Mouse (Mus musculus): ENCODE data around the gene Casc1. TPM values are rescaled to one million over a fixed set of nuclear protein-coding genes. Genes with fewer than 3 reads are reported as not detected.

Gene Casc1
- polyA plus RNA-seq, 2 experiments = 0.09 to 0.19 TPM

GRCm38 (mm10) chr6:145205142-145205541, 5.7 kb downstream of the Casc1 start:
- Histone ChIP-seq H3K9ac (replicated peaks) (no peak overlapping the region), H3K4me3 (ENCODE audit: insufficient read depth in 1 of 2, low read depth in 2 of 2, low read length in 2 of 2) (no peak overlapping the region), H3K4me1 (replicated peaks; ENCODE audit: control insufficient read depth in 2 of 2, insufficient read depth in 2 of 2, low read length in 1 of 2) (peaks cover 0 to under 1% of the 10 kb centered on the region in 2 experiments; a peak in 1 of 4 replicates), H3K36me3 (replicated peaks; ENCODE audit: control insufficient read depth, insufficient read depth, low read depth) (no peaks in the 10 kb centered on the region), H3K4me2 (ENCODE audit: low read depth) (no peak overlapping the region), H3K27me3 (ENCODE audit: control insufficient read depth, insufficient read depth, low read length) (no peaks in the 10 kb centered on the region), H3K27ac (no peak overlapping the region), H3K9me3 (ENCODE audit: control insufficient read depth, low read length) (no peaks in the 10 kb centered on the region)
- WGBS (ENCODE audit: insufficient replicate concordance) = 69% methylated on average over 10 of the region's 10 CpGs
- DNase-seq (ENCODE audit: low read depth in 3 of 3, low spot score in 3 of 3) (no peak), ATAC-seq (ENCODE audit: insufficient read depth) (no peak)
- TF ChIP-seq EP300 (IDR thresholded peaks at IDR 0.05; ENCODE audit: low read depth) (no peak), CTCF (IDR thresholded peaks at IDR 0.05; ENCODE audit: low read depth) (no peak)

- Histone ChIP-seq H3K36me3 (replicated peaks; ENCODE audit: control insufficient read depth, insufficient read depth, low read depth) (no peaks in the 10 kb centered on the region), H3K27ac (no peak overlapping the region), H3K27me3 (ENCODE audit: control insufficient read depth, insufficient read depth, low read length) (no peaks in the 10 kb centered on the region), H3K9ac (replicated peaks) (no peak overlapping the region), H3K9me3 (ENCODE audit: control insufficient read depth, low read length) (no peaks in the 10 kb centered on the region), H3K4me2 (ENCODE audit: low read depth) (no peak overlapping the region), H3K4me1 (replicated peaks; ENCODE audit: control insufficient read depth in 2 of 2, insufficient read depth in 2 of 2, low read length in 1 of 2) (no peaks in the 10 kb centered on the region), H3K4me3 (ENCODE audit: insufficient read depth in 1 of 2, low read depth in 2 of 2, low read length in 2 of 2) (no peak overlapping the region)
- DNase-seq (ENCODE audit: low read depth in 3 of 3, low spot score in 3 of 3) (no peak), ATAC-seq (ENCODE audit: insufficient read depth) (no peak)
- 74% methylated on average over 6 of the region's 6 CpGs for WGBS (ENCODE audit: insufficient replicate concordance)
- TF ChIP-seq CTCF (IDR thresholded peaks at IDR 0.05; ENCODE audit: low read depth) = no peak
- TF ChIP-seq EP300 (IDR thresholded peaks at IDR 0.05; ENCODE audit: low read depth) = no peak
Observed at GRCm38 (mm10) chr6:145204440-145204839, 6.4 kb downstream of the Casc1 start.

- no peaks in the 10 kb centered on the region for H3K9me3 ChIP-seq (ENCODE audit: control insufficient read depth, low read length)
- 75% methylated on average over 13 of the region's 13 CpGs for WGBS (ENCODE audit: insufficient replicate concordance)
- no peak overlapping the region for H3K4me3 ChIP-seq (ENCODE audit: insufficient read depth in 1 of 2, low read depth in 2 of 2, low read length in 2 of 2)
- no peak for TF ChIP-seq EP300 (IDR thresholded peaks at IDR 0.05; ENCODE audit: low read depth)
- TF ChIP-seq CTCF (IDR thresholded peaks at IDR 0.05; ENCODE audit: low read depth) = no peak
- H3K4me1 ChIP-seq (replicated peaks; ENCODE audit: control insufficient read depth in 2 of 2, insufficient read depth in 2 of 2, low read length in 1 of 2) = no peaks in the 10 kb centered on the region
- H3K4me2 ChIP-seq (ENCODE audit: low read depth) = no peak overlapping the region
- H3K27ac ChIP-seq = no peak overlapping the region
- no peaks in the 10 kb centered on the region for H3K36me3 ChIP-seq (replicated peaks; ENCODE audit: control insufficient read depth, insufficient read depth, low read depth)
- ATAC-seq (ENCODE audit: insufficient read depth) = no peak
- H3K9ac ChIP-seq (replicated peaks) = no peak overlapping the region
- no peak for DNase-seq (ENCODE audit: low read depth in 3 of 3, low spot score in 3 of 3)
- no peaks in the 10 kb centered on the region for H3K27me3 ChIP-seq (ENCODE audit: control insufficient read depth, insufficient read depth, low read length)
Observed at GRCm38 (mm10) chr6:145202432-145203125, 8.2 kb downstream of the Casc1 start.

GRCm38 (mm10) chr6:145197949-145198686, 12.7 kb downstream of the Casc1 start:
- Histone ChIP-seq H3K9me3 (ENCODE audit: control insufficient read depth, low read length) (no peaks in the 10 kb centered on the region), H3K27me3 (ENCODE audit: control insufficient read depth, insufficient read depth, low read length) (no peaks in the 10 kb centered on the region), H3K36me3 (replicated peaks; ENCODE audit: control insufficient read depth, insufficient read depth, low read depth) (no peaks in the 10 kb centered on the region), H3K4me2 (ENCODE audit: low read depth) (no peak overlapping the region), H3K27ac (no peak overlapping the region), H3K9ac (replicated peaks) (no peak overlapping the region), H3K4me3 (ENCODE audit: insufficient read depth in 1 of 2, low read depth in 2 of 2, low read length in 2 of 2) (no peak overlapping the region), H3K4me1 (replicated peaks; ENCODE audit: control insufficient read depth in 2 of 2, insufficient read depth in 2 of 2, low read length in 1 of 2) (no peaks in the 10 kb centered on the region)
- DNase-seq (ENCODE audit: low read depth in 3 of 3, low spot score in 3 of 3) = no peak
- TF ChIP-seq CTCF (IDR thresholded peaks at IDR 0.05; ENCODE audit: low read depth) (no peak), EP300 (IDR thresholded peaks at IDR 0.05; ENCODE audit: low read depth) (no peak)
- 71% methylated on average over 8 of the region's 8 CpGs for WGBS (ENCODE audit: insufficient replicate concordance)
- no peak for ATAC-seq (ENCODE audit: insufficient read depth)

GRCm38 (mm10) chr6:145193446-145193845, 17.4 kb downstream of the Casc1 start:
- Histone ChIP-seq H3K4me2 (ENCODE audit: low read depth) (no peak overlapping the region), H3K4me1 (replicated peaks; ENCODE audit: control insufficient read depth in 2 of 2, insufficient read depth in 2 of 2, low read length in 1 of 2) (no peaks in the 10 kb centered on the region), H3K27ac (no peak overlapping the region), H3K27me3 (ENCODE audit: control insufficient read depth, insufficient read depth, low read length) (no peaks in the 10 kb centered on the region), H3K4me3 (ENCODE audit: insufficient read depth in 1 of 2, low read depth in 2 of 2, low read length in 2 of 2) (no peak overlapping the region), H3K36me3 (replicated peaks; ENCODE audit: control insufficient read depth, insufficient read depth, low read depth) (no peaks in the 10 kb centered on the region), H3K9ac (replicated peaks) (no peak overlapping the region), H3K9me3 (ENCODE audit: control insufficient read depth, low read length) (no peaks in the 10 kb centered on the region)
- 41% methylated on average over 11 of the region's 11 CpGs for WGBS (ENCODE audit: insufficient replicate concordance)
- TF ChIP-seq CTCF (IDR thresholded peaks at IDR 0.05; ENCODE audit: low read depth) (no peak), EP300 (IDR thresholded peaks at IDR 0.05; ENCODE audit: low read depth) (no peak)
- DNase-seq (ENCODE audit: low read depth in 3 of 3, low spot score in 3 of 3) (no peak), ATAC-seq (ENCODE audit: insufficient read depth) (no peak)

Measured in liver, embryonic 14.5 days (tissue).